Mouse (Mus musculus) hindbrain, embryonic 13.5 days (tissue): Measurements from ENCODE around the gene Syt5. TPM values are rescaled to one million over a fixed set of nuclear protein-coding genes. Genes with fewer than 3 reads are reported as not detected.
A peak's percentile ranks its signal among the peaks of the same experiment; 100 is the strongest.
"Not testable (repeated sequence)": the region's sequence is repeated elsewhere in the genome, so short reads cannot be mapped to it uniquely, and the experiment has no call there.

Experiments
- ATAC-seq: fragments of 200-750 bp; cut with Nextera tagmentation; 2 replicates; pipeline ENCODE4 v1.8.0; 2017; ENCODE audit warnings: moderate TSS enrichment; ENCODE audit not compliant: low FRiP score
- H3K27ac ChIP-seq: fragments of 300-500 bp; sonication (generic); 2 replicates; pipeline ENCODE4 v1.5.1; 2015; ENCODE audit warnings: inconsistent platforms, mild to moderate bottlenecking, moderate library complexity
- H3K27me3 ChIP-seq: fragments of 300-500 bp; sonication (generic); 2 replicates; pipeline ENCODE4 v1.6.1; 2015; ENCODE audit warnings: mild to moderate bottlenecking, inconsistent platforms
- H3K36me3 ChIP-seq: fragments of 300-500 bp; sonication (generic); 2 replicates; pipeline ENCODE4 v1.6.1; 2015; ENCODE audit warnings: mild to moderate bottlenecking, inconsistent platforms
- H3K4me1 ChIP-seq: fragments of 300-500 bp; sonication (generic); replicated peaks from 2 replicates; pipeline ENCODE4 v1.6.1; 2015; ENCODE audit warnings: inconsistent platforms
- H3K4me2 ChIP-seq: fragments of 300-500 bp; sonication (generic); 2 replicates; pipeline ENCODE4 v1.6.1; 2015; ENCODE audit warnings: inconsistent platforms, mild to moderate bottlenecking, moderate library complexity
- H3K4me3 ChIP-seq: fragments of 300-500 bp; sonication (generic); 2 replicates; pipeline ENCODE4 v1.5.1; 2015; ENCODE audit warnings: mild to moderate bottlenecking, inconsistent platforms
- H3K9ac ChIP-seq: fragments of 300-500 bp; sonication (generic); 2 replicates; pipeline ENCODE4 v1.6.1; 2015; ENCODE audit warnings: mild to moderate bottlenecking, inconsistent platforms
- H3K9me3 ChIP-seq: fragments of 300-500 bp; sonication (generic); 2 replicates; pipeline ENCODE4 v1.6.1; 2016; ENCODE audit warnings: inconsistent platforms
- WGBS: fragments of 180-500 bp; shearing (Covaris S2); methylation state at CpG from one replicate; pipeline ENCODE4 v1.1.7; 2015; 5-methylcytosine and 5-hydroxymethylcytosine counted together
- polyA plus RNA-seq: library from polyadenylated mRNA; unstranded; fragments of >200 nt; fragmentation: Nextera tagmentation; extraction: Ambion mirVana; gene quantifications from 2 replicates; pipeline ENCODE4 v1.2.1, GENCODE M21; 2015

Syt5 gene
- polyA plus RNA-seq = 78.7 and 82.6 TPM in 2 replicates

GRCm38 (mm10) chr7:4547221-4547641 lies at the start of gene Syt5:
Syt5 (minus strand) TSS chr7:4547541.
- Histone ChIP-seq H3K27me3 (0 out of 2 replicates have a peak, but pooled peaks cover 5% of the 10 kb centered on the region), H3K4me2 (peak within 1 kb of the TSS; percentile 82), H3K9ac (peak within 1 kb of the TSS; percentile 81), H3K4me1 (peaks cover 17% of the 10 kb centered on the region), H3K4me3 (peak within 1 kb of the TSS; percentile 59), H3K36me3 (peaks cover 8% of the 10 kb centered on the region), H3K27ac (peak within 1 kb of the TSS; percentile 94), H3K9me3 (no peaks in the 10 kb centered on the region)
- WGBS = 6% methylated on average over 27 of the region's 33 CpGs
- peak; percentile 81 for ATAC-seq

GRCm38 (mm10) chr7:4597046-4597445 lies 49.7 kb upstream of the Syt5 start:
- H3K36me3 ChIP-seq, H3K4me1 ChIP-seq, H3K9me3 ChIP-seq, ATAC-seq, H3K4me3 ChIP-seq, H3K9ac ChIP-seq, H3K4me2 ChIP-seq, H3K27me3 ChIP-seq, H3K27ac ChIP-seq: not testable (repeated sequence)
- 77% methylated on average over 4 of the region's 4 CpGs for WGBS

- H3K4me1 ChIP-seq, H3K4me2 ChIP-seq, H3K4me3 ChIP-seq, H3K9ac ChIP-seq, H3K36me3 ChIP-seq, ATAC-seq, H3K9me3 ChIP-seq, H3K27me3 ChIP-seq, H3K27ac ChIP-seq: not testable (repeated sequence)
- WGBS = 87% methylated on average over 3 of the region's 3 CpGs
Observed at GRCm38 (mm10) chr7:4581481-4581880, 34.1 kb upstream of the Syt5 start.

GRCm38 (mm10) chr7:4572361-4572760 lies 25.0 kb upstream of the Syt5 start:
- not testable (repeated sequence) for ATAC-seq
- WGBS = 65% methylated on average over 2 of the region's 2 CpGs

GRCm38 (mm10) chr7:4562660-4563059 lies 15.3 kb upstream of the Syt5 start:
- 88% methylated on average over 3 of the region's 3 CpGs for WGBS
- Histone ChIP-seq H3K36me3 (no peaks in the 10 kb centered on the region), H3K9me3 (no peaks in the 10 kb centered on the region), H3K27me3 (no peaks in the 10 kb centered on the region), H3K4me3 (no peak overlapping the region), H3K27ac (no peak overlapping the region), H3K9ac (no peak overlapping the region), H3K4me2 (no peak overlapping the region), H3K4me1 (no peaks in the 10 kb centered on the region)
- ATAC-seq = no peak

More at GRCm38 (mm10) chr7:4572361-4572760, 25.0 kb upstream of the Syt5 start:
- not testable (repeated sequence) for H3K4me3 ChIP-seq, H3K36me3 ChIP-seq, H3K4me1 ChIP-seq, H3K9me3 ChIP-seq, H3K27ac ChIP-seq, H3K27me3 ChIP-seq, H3K9ac ChIP-seq, H3K4me2 ChIP-seq

GRCm38 (mm10) chr7:4557167-4557560 lies 9.8 kb upstream of the Syt5 start:
- Histone ChIP-seq H3K4me3 (0 out of 2 replicates have a peak overlapping the region, but pooled peaks have one; percentile 16), H3K27me3 (0 out of 2 replicates have a peak, but pooled peaks cover 3% of the 10 kb centered on the region), H3K27ac (peak overlapping the region; percentile 37; the same call in 1 of the 2 replicates), H3K9ac (no peak overlapping the region), H3K4me2 (peak overlapping the region; percentile 37), H3K36me3 (no peaks in the 10 kb centered on the region), H3K4me1 (no peaks in the 10 kb centered on the region), H3K9me3 (no peaks in the 10 kb centered on the region)
- peak; percentile 43 for ATAC-seq
- 71% methylated on average over 6 of the region's 6 CpGs for WGBS

- peak; percentile 95 for ATAC-seq
- peak overlapping the region; percentile 37; the same call in 1 of the 2 replicates for H3K27ac ChIP-seq
- peak overlapping the region; percentile 37 for H3K4me2 ChIP-seq
- no peaks in the 10 kb centered on the region for H3K36me3 ChIP-seq
- no peaks in the 10 kb centered on the region for H3K4me1 ChIP-seq
- 0 out of 2 replicates have a peak overlapping the region, but pooled peaks have one; percentile 16 for H3K4me3 ChIP-seq
- H3K9me3 ChIP-seq = no peaks in the 10 kb centered on the region
- 0 out of 2 replicates have a peak, but pooled peaks cover 3% of the 10 kb centered on the region for H3K27me3 ChIP-seq
- H3K9ac ChIP-seq = peak overlapping the region; percentile 53; the same call in 1 of the 2 replicates
- 22% methylated on average over 15 of the region's 15 CpGs for WGBS
Observed at GRCm38 (mm10) chr7:4556256-4557166, 9.2 kb upstream of the Syt5 start.

- H3K4me2 ChIP-seq = peak overlapping the region; percentile 82
- H3K4me3 ChIP-seq = peak overlapping the region; percentile 59
- H3K36me3 ChIP-seq = peaks cover 14% of the 10 kb centered on the region
- ATAC-seq = peak; percentile 93
- H3K9ac ChIP-seq = peak overlapping the region; percentile 81
- 2% methylated on average over 26 of the region's 26 CpGs for WGBS
- peaks cover 17% of the 10 kb centered on the region for H3K4me1 ChIP-seq
- H3K27ac ChIP-seq = peak overlapping the region; percentile 94
- H3K9me3 ChIP-seq = no peaks in the 10 kb centered on the region
- 0 out of 2 replicates have a peak, but pooled peaks cover 5% of the 10 kb centered on the region for H3K27me3 ChIP-seq
Observed at GRCm38 (mm10) chr7:4546591-4547131, 680 bp downstream of the Syt5 start.

GRCm38 (mm10) chr7:4546050-4546449 lies 1.3 kb downstream of the Syt5 start:
- peak overlapping the region; percentile 94 for H3K27ac ChIP-seq
- peaks cover 20% of the 10 kb centered on the region for H3K36me3 ChIP-seq
- peaks cover 17% of the 10 kb centered on the region for H3K4me1 ChIP-seq
- peak; percentile 50 for ATAC-seq
- 0 out of 2 replicates have a peak, but pooled peaks cover 3% of the 10 kb centered on the region for H3K27me3 ChIP-seq
- peak overlapping the region; percentile 82 for H3K4me2 ChIP-seq
- WGBS = 70% methylated on average over 15 of the region's 15 CpGs
- H3K9ac ChIP-seq = peak overlapping the region; percentile 81
- no peaks in the 10 kb centered on the region for H3K9me3 ChIP-seq
- peak overlapping the region; percentile 59 for H3K4me3 ChIP-seq

- H3K27ac ChIP-seq = no peak overlapping the region
- no peak overlapping the region for H3K4me3 ChIP-seq
- H3K36me3 ChIP-seq = peaks cover 44% of the 10 kb centered on the region
- H3K4me1 ChIP-seq = peaks cover 17% of the 10 kb centered on the region
- whole genome bisulfite sequencing = 35% methylated on average over 17 of the region's 17 CpGs
- no peak overlapping the region for H3K4me2 ChIP-seq
- no peaks in the 10 kb centered on the region for H3K9me3 ChIP-seq
- ATAC-seq = no peak
- H3K27me3 ChIP-seq = peaks cover 3% of the 10 kb centered on the region; the same call in 1 of the 2 replicates
- H3K9ac ChIP-seq = no peak overlapping the region
Observed at GRCm38 (mm10) chr7:4542013-4542412, 5.3 kb downstream of the Syt5 start.

GRCm38 (mm10) chr7:4541344-4541743 lies 6.0 kb downstream of the Syt5 start:
- WGBS = 67% methylated on average over 5 of the region's 5 CpGs
- Histone ChIP-seq H3K9ac (no peak overlapping the region), H3K9me3 (no peaks in the 10 kb centered on the region), H3K27me3 (peaks cover 3% of the 10 kb centered on the region; the same call in 1 of the 2 replicates), H3K36me3 (peaks cover 44% of the 10 kb centered on the region), H3K4me1 (peaks cover 16% of the 10 kb centered on the region), H3K4me2 (no peak overlapping the region), H3K4me3 (no peak overlapping the region), H3K27ac (no peak overlapping the region)
- ATAC-seq = no peak

- H3K36me3 ChIP-seq = peaks cover 44% of the 10 kb centered on the region
- no peak overlapping the region for H3K27ac ChIP-seq
- no peaks in the 10 kb centered on the region for H3K4me1 ChIP-seq
- no peaks in the 10 kb centered on the region for H3K9me3 ChIP-seq
- 78% methylated on average over 2 of the region's 2 CpGs for WGBS
- ATAC-seq = peak; percentile 48; the same call in 1 of the 2 replicates
- peaks cover 12% of the 10 kb centered on the region; the same call in 1 of the 2 replicates for H3K27me3 ChIP-seq
- H3K9ac ChIP-seq = no peak overlapping the region
- no peak overlapping the region for H3K4me3 ChIP-seq
- H3K4me2 ChIP-seq = no peak overlapping the region
Observed at GRCm38 (mm10) chr7:4539019-4539418, 8.3 kb downstream of the Syt5 start.
